Comparison of ENCODE assay signal across 9 mouse cellular contexts in the genomic region with DNA sequence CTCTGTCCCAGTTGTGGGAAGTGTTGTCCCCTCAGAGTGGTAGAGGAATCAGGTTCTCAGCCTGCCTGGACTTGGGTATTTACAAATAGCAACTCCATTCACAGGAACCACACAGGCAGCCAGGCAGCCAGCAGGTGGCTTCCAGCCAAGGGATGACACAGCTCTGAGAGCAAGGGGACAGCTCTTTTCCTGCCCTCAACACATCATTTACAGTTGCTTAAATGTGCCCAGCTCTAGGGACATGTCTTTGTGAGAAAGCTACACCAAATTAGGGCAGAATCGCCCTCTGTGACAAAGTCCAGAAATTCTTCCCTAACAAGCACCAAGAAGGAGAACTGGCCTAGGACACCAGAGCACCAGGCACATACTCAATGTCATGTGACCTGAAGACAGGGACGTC. TPM values are rescaled to one million over a fixed set of nuclear protein-coding genes. Genes with fewer than 3 reads are reported as not detected.
A peak's percentile ranks its signal among the peaks of the same experiment; 100 is the strongest.
DNase-seq lines count a peak whose midpoint lies in the region; ATAC-seq and TF ChIP-seq lines count a peak whose summit lies in the region.
"Had no signal": no experiment of that assay in that cellular context is flagged by ENCODE, and none has a peak within 500 bp of the region (broad histone marks: within the 10 kb centered on the region; RNA-seq: fewer than 3 reads in every experiment).

No protein-coding gene starts in this region.

- ATAC-seq in common myeloid progenitor, adult 5-6 weeks (replicated peaks; ENCODE audit: low read depth, poor library complexity, severe bottlenecking), result peak; percentile 47
- no peak for ATAC-seq in erythroid progenitor cell, adult 5-6 weeks (replicated peaks; ENCODE audit: low FRiP score, poor library complexity, severe bottlenecking)

- intact Hi-C loops in gastrocnemius, adult 2 months (cut with DNase I), result no loop called here
- intact Hi-C loops in left cerebral cortex, postnatal 4 days (cut with DNase I), result no loop called here
- intact Hi-C loops in left cerebral cortex, postnatal 36 days (cut with DNase I), result no loop called here

- no peak overlapping the region for H3K4me3 ChIP-seq in gastrocnemius, adult 2 months
- H3K4me3 ChIP-seq: megakaryocyte, embryonic 14.5 days had no signal

- no peak for TF ChIP-seq CTCF in gastrocnemius, adult 2 months (IDR thresholded peaks at IDR 0.05)

- DNase-seq in gastrocnemius, adult 2 months, result peak; percentile 63
- DNase-seq in gastrocnemius, adult 18-20 months (ENCODE audit: low spot score), result no peak
- DNase-seq in left cerebral cortex, postnatal 4 days, result peak; percentile 72
- no peak for DNase-seq in left cerebral cortex, postnatal 36 days (ENCODE audit: low spot score in 2 of 2)
- DNase-seq in Muller cell, postnatal 12 days (ENCODE audit: inconsistent ontology term), result peak; percentile 85
- DNase-seq in embryo, embryonic 10.5 days (ENCODE audit: low spot score), result no peak

- no peak overlapping the region for H3K27ac ChIP-seq in gastrocnemius, adult 2 months

RNA-seq across cellular contexts. Expression of a gene that starts 11.4 kb away (rescaled TPM):
- total RNA-seq in gastrocnemius, adult 2 months (2021), result under 1 TPM; 0.05 to 0.25 TPM
- total RNA-seq in gastrocnemius, adult 18-20 months (2021), result 1 to 10 TPM in 1 of 2 experiments, under 1 TPM in 1; 0.09 to 1.2 TPM
- total RNA-seq in left cerebral cortex, postnatal 4 days (2021), result 1 to 10 TPM; 4.8 to 6.2 TPM
- total RNA-seq in left cerebral cortex, postnatal 36 days (2021), result 1 to 10 TPM; 5.2 to 8.0 TPM
- 0.09 TPM in 1 of 2 replicates, not detected in the other for total RNA-seq in common myeloid progenitor, adult 5-6 weeks (2017)
- not detected in 2 replicates for total RNA-seq in erythroid progenitor cell, adult 5-6 weeks (2015; ENCODE audit: low replicate concordance)
- total RNA-seq in erythroid progenitor cell, adult 5-6 weeks (2017; ENCODE audit: low replicate concordance), result 0.39 TPM in 1 of 2 replicates, not detected in the other

RNA-seq across cellular contexts. Expression of a gene that starts 41.9 kb away (rescaled TPM):
- total RNA-seq in gastrocnemius, adult 2 months (2021), result 10 to 100 TPM; 65.6 to 68.2 TPM
- total RNA-seq in gastrocnemius, adult 18-20 months (2021), result 10 to 100 TPM; 47.8 to 52.7 TPM
- not detected for total RNA-seq in left cerebral cortex, postnatal 4 days (2021)
- total RNA-seq in left cerebral cortex, postnatal 36 days (2021), result not detected
- not detected in 2 replicates for total RNA-seq in common myeloid progenitor, adult 5-6 weeks (2017)
- not detected in 2 replicates for total RNA-seq in erythroid progenitor cell, adult 5-6 weeks (2015; ENCODE audit: low replicate concordance)
- not detected in 2 replicates for total RNA-seq in erythroid progenitor cell, adult 5-6 weeks (2017; ENCODE audit: low replicate concordance)

Comparison
In these comparisons a context has a peak if more than half of its experiments do, and no peak if none do; other contexts are left out.
1. DNase-seq: peak in gastrocnemius, adult 2 months (single experiment), left cerebral cortex, postnatal 4 days (single experiment) and Muller cell, postnatal 12 days (single experiment); none in gastrocnemius, adult 18-20 months (single experiment), left cerebral cortex, postnatal 36 days (0 of 2) and embryo, embryonic 10.5 days (single experiment).
2. RNA of a gene that starts 41.9 kb away (total RNA-seq): 65.6 to 68.2 TPM in gastrocnemius, adult 2 months and 47.8 to 52.7 TPM in gastrocnemius, adult 18-20 months; not detected in left cerebral cortex, postnatal 4 days, not detected in left cerebral cortex, postnatal 36 days, not detected in common myeloid progenitor, adult 5-6 weeks and not detected in erythroid progenitor cell, adult 5-6 weeks; every median in the first group is over 10 times any median in the second.